Mouse (Mus musculus) midbrain, embryonic 12.5 days (tissue): ENCODE measurements around the gene Nom1. TPM values are rescaled to one million over a fixed set of nuclear protein-coding genes. Genes with fewer than 3 reads are reported as not detected.

ENCODE experiments used
- ATAC-seq: fragments of 200-750 bp; cut with Nextera tagmentation; 2 replicates; pipeline ENCODE4 v1.8.0; 2017; ENCODE audit warnings: low read depth, moderate TSS enrichment, moderate library complexity; ENCODE audit not compliant: low FRiP score
- H3K27ac ChIP-seq: fragments of 300-500 bp; sonication (generic); replicated peaks from 2 replicates; pipeline ENCODE4 v1.5.1; 2016; ENCODE audit warnings: mild to moderate bottlenecking
- H3K27me3 ChIP-seq: fragments of 300-500 bp; sonication (generic); 2 replicates; pipeline ENCODE4 v1.6.1; 2016; ENCODE audit warnings: mild to moderate bottlenecking
- H3K36me3 ChIP-seq: fragments of 300-500 bp; sonication (generic); 2 replicates; pipeline ENCODE4 v1.6.1; 2016
- H3K4me1 ChIP-seq: fragments of 300-500 bp; sonication (generic); 2 replicates; pipeline ENCODE4 v1.6.1; 2016
- H3K4me2 ChIP-seq: fragments of 300-500 bp; sonication (generic); replicated peaks from 2 replicates; pipeline ENCODE4 v1.6.1; 2016; ENCODE audit warnings: mild to moderate bottlenecking, moderate library complexity
- H3K4me3 ChIP-seq: fragments of 300-500 bp; sonication (generic); 2 replicates; pipeline ENCODE4 v1.5.1; 2016; ENCODE audit warnings: mild to moderate bottlenecking
- H3K9ac ChIP-seq: fragments of 300-500 bp; sonication (generic); replicated peaks from 2 replicates; pipeline ENCODE4 v1.6.1; 2016; ENCODE audit warnings: mild to moderate bottlenecking, moderate library complexity
- H3K9me3 ChIP-seq: fragments of 300-500 bp; sonication (generic); 2 replicates; pipeline ENCODE4 v1.6.1; 2016; ENCODE audit warnings: mild to moderate bottlenecking
- WGBS: fragments of 180-500 bp; shearing (Covaris S2); methylation state at CpG from one replicate; pipeline ENCODE4 v1.1.7; 2016; 5-methylcytosine and 5-hydroxymethylcytosine counted together
- polyA plus RNA-seq: library from polyadenylated mRNA; unstranded; fragments of >200 nt; fragmentation: Nextera tagmentation; extraction: Ambion mirVana; gene quantifications from 2 replicates; pipeline ENCODE4 v1.2.1, GENCODE M21; 2016

The Nom1 gene
- polyA plus RNA-seq, 1 experiment from 2014 or later = 27.9 TPM

- Histone ChIP-seq H3K9me3 (no peaks in the 10 kb centered on the region), H3K9ac (no peak overlapping the region), H3K27ac (no peak overlapping the region), H3K27me3 (no peaks in the 10 kb centered on the region), H3K4me2 (no peak overlapping the region), H3K4me3 (no peak overlapping the region), H3K4me1 (no peaks in the 10 kb centered on the region), H3K36me3 (peaks cover 91% of the 10 kb centered on the region)
- WGBS = 94% methylated on average over 2 of the region's 2 CpGs
- no peak for ATAC-seq
These were observed 10.8 kb downstream of the Nom1 start for GRCm38 (mm10) chr5:29445275-29445674.

GRCm38 (mm10) chr5:29452352-29452751 is 17.9 kb downstream of the Nom1 start:
- WGBS = 76% methylated on average over 4 of the region's 4 CpGs
- Histone ChIP-seq H3K4me3 (no peak overlapping the region), H3K9ac (no peak overlapping the region), H3K4me2 (no peak overlapping the region), H3K9me3 (no peaks in the 10 kb centered on the region), H3K27me3 (no peaks in the 10 kb centered on the region), H3K36me3 (peaks cover 72% of the 10 kb centered on the region), H3K4me1 (no peaks in the 10 kb centered on the region), H3K27ac (no peak overlapping the region)
- ATAC-seq = no peak

DNA sequence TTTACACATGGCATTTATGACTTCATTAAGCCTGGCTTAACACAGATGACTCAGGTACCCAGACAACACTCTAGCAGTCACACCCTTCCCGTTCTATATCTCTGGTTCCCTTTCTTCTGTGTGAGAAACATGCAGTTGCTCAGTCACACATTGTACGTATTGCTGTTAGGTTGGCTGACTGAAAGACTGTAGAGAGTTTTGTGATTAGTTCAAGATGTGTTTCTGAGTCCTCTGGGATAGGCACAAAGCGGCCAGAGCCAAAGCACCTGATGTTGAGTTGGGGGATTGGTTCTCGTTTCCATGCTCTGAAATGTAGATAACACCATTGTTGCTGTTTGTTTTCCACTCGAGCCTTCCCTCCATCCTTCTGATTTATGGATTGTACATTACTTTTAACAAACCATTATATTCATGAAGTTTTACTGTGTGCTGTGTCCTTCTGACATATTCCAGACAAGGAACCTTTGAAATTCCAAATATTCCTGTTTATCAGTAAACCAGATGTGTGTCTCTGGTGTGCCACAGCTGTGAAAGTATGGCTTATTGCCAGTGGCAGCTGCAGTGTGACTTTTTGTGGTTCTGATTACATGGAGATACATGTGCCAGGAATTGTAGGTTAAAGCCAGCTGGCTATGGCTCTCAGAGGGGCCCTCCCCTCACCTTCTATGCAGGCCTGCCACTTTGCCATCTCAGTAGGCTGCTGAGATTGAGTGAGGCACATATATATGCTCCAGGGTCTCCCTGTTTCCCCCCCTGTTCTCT is 22.6 kb downstream of the Nom1 start:
- Histone ChIP-seq H3K4me3 (no peak overlapping the region), H3K9ac (no peak overlapping the region), H3K36me3 (peaks cover 36% of the 10 kb centered on the region), H3K9me3 (no peaks in the 10 kb centered on the region), H3K27ac (no peak overlapping the region), H3K4me2 (no peak overlapping the region), H3K4me1 (no peaks in the 10 kb centered on the region), H3K27me3 (no peaks in the 10 kb centered on the region)
- 83% methylated on average over 5 of the region's 5 CpGs for WGBS
- ATAC-seq = no peak

GRCm38 (mm10) chr5:29462943-29463686 is 28.7 kb downstream of the Nom1 start:
- H3K36me3 ChIP-seq = 0 out of 2 replicates have a peak, but pooled peaks cover 3% of the 10 kb centered on the region
- H3K27ac ChIP-seq = no peak overlapping the region
- H3K4me1 ChIP-seq = peaks cover 6% of the 10 kb centered on the region; the same call in 1 of the 2 replicates
- no peak overlapping the region for H3K4me3 ChIP-seq
- WGBS = 81% methylated on average over 9 of the region's 9 CpGs
- peaks cover 29% of the 10 kb centered on the region for H3K27me3 ChIP-seq
- no peak overlapping the region for H3K4me2 ChIP-seq
- H3K9ac ChIP-seq = no peak overlapping the region
- H3K9me3 ChIP-seq = no peaks in the 10 kb centered on the region
- ATAC-seq = no peak

- WGBS = 2% methylated on average over 67 of the region's 67 CpGs
- peak overlapping the region; percentile 38 for H3K4me3 ChIP-seq
- H3K9me3 ChIP-seq = no peaks in the 10 kb centered on the region
- H3K27ac ChIP-seq = no peak overlapping the region
- peak overlapping the region; percentile 38; the same call in 1 of the 2 replicates for H3K9ac ChIP-seq
- H3K27me3 ChIP-seq = peaks cover 75% of the 10 kb centered on the region
- no peaks in the 10 kb centered on the region for H3K36me3 ChIP-seq
- peak overlapping the region; percentile 58 for H3K4me2 ChIP-seq
- peaks cover 10% of the 10 kb centered on the region for H3K4me1 ChIP-seq
- 0 out of 2 replicates have a peak, but pooled peaks have one; percentile 44 for ATAC-seq
These were observed 33.3 kb downstream of the Nom1 start for GRCm38 (mm10) chr5:29467489-29468350.

DNA sequence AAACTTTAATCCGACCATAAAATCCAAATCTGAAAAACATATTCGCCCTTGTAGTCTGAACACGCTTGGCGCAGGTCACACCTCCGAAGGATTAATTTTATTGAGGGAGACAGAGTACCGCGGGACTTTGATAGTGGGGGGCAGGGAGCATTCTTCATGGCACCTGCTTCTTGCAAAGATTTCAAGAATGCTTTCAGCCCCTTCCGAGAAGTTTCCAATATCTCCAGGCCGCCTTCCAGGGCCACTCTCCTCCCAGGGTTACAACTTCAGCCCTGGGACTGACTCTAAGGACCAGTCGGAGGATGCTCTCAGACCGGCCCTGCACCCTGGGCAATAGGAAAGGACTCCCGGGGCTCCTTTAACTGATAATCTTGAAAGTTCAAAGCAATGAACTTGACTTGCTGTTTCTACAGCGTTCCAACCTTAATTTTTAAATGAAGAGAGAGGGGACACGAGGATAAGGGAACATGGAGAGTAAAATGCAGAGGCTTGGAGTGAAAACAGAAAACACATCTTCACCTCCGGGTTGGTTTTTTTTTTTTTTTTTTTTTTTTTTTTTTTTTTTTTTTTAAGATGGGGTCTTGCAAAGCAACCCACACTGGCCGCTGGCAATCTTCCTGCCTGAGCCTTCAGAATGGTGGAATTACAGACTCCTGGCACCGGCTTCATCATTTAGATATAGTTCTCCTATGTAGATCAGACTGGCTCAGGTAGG is 34.0 kb downstream of the Nom1 start:
- no peak overlapping the region for H3K9ac ChIP-seq
- ATAC-seq = no peak
- H3K4me3 ChIP-seq = peak overlapping the region; percentile 38
- H3K27ac ChIP-seq = no peak overlapping the region
- no peaks in the 10 kb centered on the region for H3K9me3 ChIP-seq
- peaks cover 10% of the 10 kb centered on the region for H3K4me1 ChIP-seq
- H3K27me3 ChIP-seq = peaks cover 83% of the 10 kb centered on the region
- WGBS = 2% methylated on average over 17 of the region's 17 CpGs
- no peaks in the 10 kb centered on the region for H3K36me3 ChIP-seq
- H3K4me2 ChIP-seq = peak overlapping the region; percentile 58

DNA sequence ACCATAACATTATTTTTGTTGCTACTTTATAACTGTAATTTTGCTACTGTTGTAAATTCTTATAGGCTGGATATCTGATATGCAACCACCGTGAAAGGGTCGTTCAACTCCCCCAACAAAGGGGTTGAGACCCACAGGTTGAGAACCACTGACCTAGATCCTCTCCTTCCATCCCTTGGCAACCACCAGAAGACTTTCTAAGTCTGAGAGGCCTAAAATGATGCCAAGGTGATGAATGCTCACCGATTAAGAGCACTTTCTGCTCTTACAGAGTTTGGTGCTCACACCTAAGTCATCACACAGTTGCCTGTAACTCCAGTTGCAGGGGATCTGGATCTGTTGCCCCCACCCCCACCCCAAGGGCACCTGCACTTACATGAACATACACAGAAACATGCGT is 35.0 kb downstream of the Nom1 start:
- ATAC-seq = no peak
- Histone ChIP-seq H3K4me2 (no peak overlapping the region), H3K27ac (no peak overlapping the region), H3K27me3 (peaks cover 93% of the 10 kb centered on the region), H3K4me3 (no peak overlapping the region), H3K9ac (no peak overlapping the region), H3K4me1 (peaks cover 11% of the 10 kb centered on the region), H3K9me3 (no peaks in the 10 kb centered on the region), H3K36me3 (no peaks in the 10 kb centered on the region)
- WGBS = 7% methylated on average over 4 of the region's 4 CpGs

- H3K27me3 ChIP-seq = peaks cover 100% of the 10 kb centered on the region
- ATAC-seq = no peak
- H3K27ac ChIP-seq = no peak overlapping the region
- H3K4me3 ChIP-seq = no peak overlapping the region
- H3K9ac ChIP-seq = no peak overlapping the region
- WGBS = 9% methylated on average over 5 of the region's 5 CpGs
- no peaks in the 10 kb centered on the region for H3K36me3 ChIP-seq
- H3K4me1 ChIP-seq = peaks cover 12% of the 10 kb centered on the region
- no peak overlapping the region for H3K4me2 ChIP-seq
- no peaks in the 10 kb centered on the region for H3K9me3 ChIP-seq
These were observed 35.8 kb downstream of the Nom1 start for GRCm38 (mm10) chr5:29470271-29470670.

GRCm38 (mm10) chr5:29470851-29471394 is 36.5 kb downstream of the Nom1 start:
- ATAC-seq = no peak

GRCm38 (mm10) chr5:29471396-29471795 is 36.9 kb downstream of the Nom1 start:
- WGBS = under 1% methylated on average over 11 of the region's 11 CpGs
- Histone ChIP-seq H3K27ac (no peak overlapping the region), H3K36me3 (no peaks in the 10 kb centered on the region), H3K9ac (no peak overlapping the region), H3K27me3 (peaks cover 100% of the 10 kb centered on the region), H3K4me2 (no peak overlapping the region), H3K4me1 (peaks cover 12% of the 10 kb centered on the region), H3K9me3 (no peaks in the 10 kb centered on the region), H3K4me3 (no peak overlapping the region)
- no peak for ATAC-seq

More at GRCm38 (mm10) chr5:29470851-29471394, 36.5 kb downstream of the Nom1 start:
- no peak overlapping the region for H3K27ac ChIP-seq
- H3K36me3 ChIP-seq = no peaks in the 10 kb centered on the region
- no peak overlapping the region for H3K4me2 ChIP-seq
- H3K9ac ChIP-seq = no peak overlapping the region
- H3K4me3 ChIP-seq = no peak overlapping the region
- no peaks in the 10 kb centered on the region for H3K9me3 ChIP-seq
- WGBS = 2% methylated on average over 20 of the region's 20 CpGs
- H3K27me3 ChIP-seq = peaks cover 100% of the 10 kb centered on the region
- peaks cover 12% of the 10 kb centered on the region for H3K4me1 ChIP-seq
